Mouse (Mus musculus) CD8-positive naive resting alpha-beta T cell, adult 2 months (primary cell): Measurements from ENCODE around the gene Slc9a9.

Experiments
- DNase-seq, 2 experiments: peaks; one replicate each; pipeline ENCODE4 v3.0.0; 2022; ENCODE audit warnings: low read depth in 2 of 2, low spot score in 2 of 2

Gene Slc9a9

GRCm38 (mm10) chr9:95188362-95189217 is 518.9 kb downstream of the Slc9a9 start:
- DNase-seq, result no peak

- no peak for DNase-seq
Measured at GRCm38 (mm10) chr9:95189218-95189605, 519.5 kb downstream of the Slc9a9 start.

GRCm38 (mm10) chr9:95191442-95191841 is 521.7 kb downstream of the Slc9a9 start:
- DNase-seq, result no peak

- no peak for DNase-seq
Measured at GRCm38 (mm10) chr9:95192901-95193532, 523.3 kb downstream of the Slc9a9 start.

- no peak for DNase-seq
Measured at GRCm38 (mm10) chr9:95193672-95194071, 524.0 kb downstream of the Slc9a9 start.

GRCm38 (mm10) chr9:95194158-95194557 is 524.4 kb downstream of the Slc9a9 start:
- no peak for DNase-seq

- DNase-seq, result no peak
Measured at GRCm38 (mm10) chr9:95207661-95208060, 538.0 kb downstream of the Slc9a9 start.

GRCm38 (mm10) chr9:95208681-95209080 is 539.0 kb downstream of the Slc9a9 start:
- DNase-seq, result no peak

- no peak for DNase-seq
Measured at GRCm38 (mm10) chr9:95220009-95220408, 550.3 kb downstream of the Slc9a9 start.

GRCm38 (mm10) chr9:95221310-95221709 is 551.6 kb downstream of the Slc9a9 start:
- no peak for DNase-seq

GRCm38 (mm10) chr9:95226986-95227385 is 557.3 kb downstream of the Slc9a9 start:
- DNase-seq, result no peak

GRCm38 (mm10) chr9:95228123-95228522 is 558.4 kb downstream of the Slc9a9 start:
- no peak for DNase-seq

GRCm38 (mm10) chr9:95229147-95229546 is 559.4 kb downstream of the Slc9a9 start:
- DNase-seq, result no peak

- no peak for DNase-seq
Measured at GRCm38 (mm10) chr9:95239900-95240299, 570.2 kb downstream of the Slc9a9 start.

GRCm38 (mm10) chr9:95242628-95243195 is 573.0 kb downstream of the Slc9a9 start:
- DNase-seq, result no peak

- no peak for DNase-seq
Measured at GRCm38 (mm10) chr9:95254162-95254561, 584.5 kb downstream of the Slc9a9 start.

GRCm38 (mm10) chr9:95255844-95256243 is 586.1 kb downstream of the Slc9a9 start:
- no peak for DNase-seq

GRCm38 (mm10) chr9:95256680-95257316 is 587.1 kb downstream of the Slc9a9 start:
- no peak for DNase-seq

- DNase-seq, result no peak
Measured at GRCm38 (mm10) chr9:95262851-95263250, 593.1 kb downstream of the Slc9a9 start.

- DNase-seq, result no peak
Measured at GRCm38 (mm10) chr9:95263867-95264509, 594.3 kb downstream of the Slc9a9 start.

GRCm38 (mm10) chr9:95266179-95266578 is 596.5 kb downstream of the Slc9a9 start:
- DNase-seq, result no peak
